Mouse (Mus musculus): Measurements from ENCODE around the gene 1700010I14Rik.

- TF ChIP-seq POLR2A (IDR thresholded peaks at IDR 0.05; ENCODE audit: insufficient read depth, low read depth, low read length), result no peak
- no peak for TF ChIP-seq CTCF (IDR thresholded peaks at IDR 0.05; ENCODE audit: insufficient read depth, low read depth, low read length)
These were observed 64.4 kb downstream of the 1700010I14Rik start for GRCm38 (mm10) chr17:9052441-9052980.
